Mouse (Mus musculus) mouse trophoblast stem cell (cell line): ENCODE measurements at regions not wholly inside any gene's neighbourhood (a gene's known extent, or its start where the extent isn't known, plus 50 kb on each side); places are given as distances from the start of the nearest gene placed in this dataset.

Experiments used
- in situ Hi-C, 2 experiments: fragments of 300-500 bp; cut with MseI, MboI; formaldehyde crosslinking; loops; 2 replicates in 1 of 2; 3 replicates in 1 of 2; pipeline ENCODE4 v1.15.1; 2025

GRCm38 (mm10) chr7:145135971-145136370, 71.9 kb downstream of the 1810010D01Rik start:
- in situ Hi-C loops: no loop called here

GRCm38 (mm10) chr7:145132506-145132905, 75.4 kb downstream of the 1810010D01Rik start:
- in situ Hi-C loops: no loop called here

GRCm38 (mm10) chr7:145131438-145132159, 76.3 kb downstream of the 1810010D01Rik start:
- in situ Hi-C loops: no loop called here

GRCm38 (mm10) chr7:145129971-145130370, 77.9 kb downstream of the 1810010D01Rik start:
- in situ Hi-C loops: no loop called here

GRCm38 (mm10) chr7:145127661-145128060, 80.3 kb downstream of the 1810010D01Rik start:
- in situ Hi-C loops: no loop called here

GRCm38 (mm10) chr7:145127180-145127579, 80.7 kb downstream of the 1810010D01Rik start:
- in situ Hi-C loops: no loop called here

- in situ Hi-C loops: no loop called here
These were observed 83.8 kb downstream of the 1810010D01Rik start for GRCm38 (mm10) chr7:145123996-145124601.

- in situ Hi-C loops: no loop called here
These were observed 85.4 kb downstream of the 1810010D01Rik start for GRCm38 (mm10) chr7:145122471-145122870.

GRCm38 (mm10) chr7:145118406-145118805, 89.5 kb downstream of the 1810010D01Rik start:
- in situ Hi-C loops: loop anchor here in 1 of 2 experiments (10.0 kb wide), 1 partner anchor 184 kb away; the partner anchor contains the start of gene Ccnd1

- in situ Hi-C loops: loop anchor here in 1 of 2 experiments (10.0 kb wide), 1 partner anchor 180 kb away; the partner anchor contains the start of gene Ccnd1
These were observed 93.3 kb downstream of the 1810010D01Rik start for GRCm38 (mm10) chr7:145114660-145115059.

GRCm38 (mm10) chr7:145114145-145114544, 93.8 kb downstream of the 1810010D01Rik start:
- in situ Hi-C loops: loop anchor here in 1 of 2 experiments (10.0 kb wide), 1 partner anchor 179 kb away; the partner anchor contains the start of gene Ccnd1

- in situ Hi-C loops: loop anchor here in 1 of 2 experiments (10.0 kb wide), 1 partner anchor 178 kb away; the partner anchor contains the start of gene Ccnd1
These were observed 94.9 kb downstream of the 1810010D01Rik start for GRCm38 (mm10) chr7:145112887-145113531.

GRCm38 (mm10) chr7:145112146-145112830, 95.6 kb downstream of the 1810010D01Rik start:
- in situ Hi-C loops: loop anchor here in 1 of 2 experiments (10.0 kb wide), 1 partner anchor 177 kb away; the partner anchor contains the start of gene Ccnd1

GRCm38 (mm10) chr7:145111252-145112131, 96.4 kb downstream of the 1810010D01Rik start:
- in situ Hi-C loops: loop anchor here in 1 of 2 experiments (10.0 kb wide), 1 partner anchor 177 kb away; the partner anchor contains the start of gene Ccnd1

- in situ Hi-C loops: loop anchor here in 1 of 2 experiments (10.0 kb wide), 1 partner anchor 176 kb away; the partner anchor contains the start of gene Ccnd1
These were observed 97.2 kb downstream of the 1810010D01Rik start for GRCm38 (mm10) chr7:145110657-145111251.

- in situ Hi-C loops: loop anchor here in 1 of 2 experiments (10.0 kb wide), 1 partner anchor 175 kb away; the partner anchor contains the start of gene Ccnd1
These were observed 97.9 kb downstream of the 1810010D01Rik start for GRCm38 (mm10) chr7:145110028-145110427.

- in situ Hi-C loops: no loop called here
These were observed 98.4 kb downstream of the 1810010D01Rik start for GRCm38 (mm10) chr7:145109471-145109870.

GRCm38 (mm10) chr7:145108994-145109393, 98.9 kb downstream of the 1810010D01Rik start:
- in situ Hi-C loops: no loop called here

- in situ Hi-C loops: no loop called here
These were observed 100.2 kb downstream of the 1810010D01Rik start for GRCm38 (mm10) chr7:145107575-145108170.
